Mouse (Mus musculus): ENCODE measurements around the gene Fbxw5.

Fbxw5 gene

DNA sequence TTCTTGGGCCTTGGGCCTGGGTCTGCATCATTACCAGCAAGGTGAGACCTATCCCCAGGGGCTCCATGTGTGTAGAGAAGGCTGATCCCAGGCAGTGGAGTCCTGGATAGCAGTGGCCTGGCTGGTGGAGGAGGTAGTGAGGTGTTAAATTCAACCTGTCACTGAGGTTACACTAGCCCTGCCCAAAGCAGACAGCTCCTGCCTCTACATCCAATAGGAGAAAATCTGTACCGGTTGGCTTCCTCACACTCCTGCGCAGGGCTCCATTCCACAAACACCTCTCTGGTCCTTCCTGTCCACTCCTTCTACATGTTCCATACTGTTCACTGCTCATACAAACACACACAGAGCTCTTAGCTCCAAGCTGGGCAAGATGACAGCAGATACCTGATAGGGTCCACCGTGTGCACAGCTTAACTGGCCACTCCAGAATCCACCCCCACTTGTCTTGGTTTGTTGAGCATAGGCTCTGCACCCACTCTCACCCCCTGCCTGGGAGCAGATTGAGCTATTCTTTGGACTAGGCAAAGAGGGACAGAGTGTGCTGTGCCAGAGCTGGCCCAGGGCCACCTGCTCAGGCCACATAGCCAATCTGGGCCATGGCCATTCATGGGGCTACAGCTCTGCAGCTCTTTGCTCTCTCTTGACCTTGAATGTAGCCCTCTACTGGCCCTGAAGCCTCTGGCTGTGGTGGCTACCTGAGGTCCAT, 22.4 kb upstream of the Fbxw5 start:
- in situ Hi-C loops (cut with MboI, MseI) = loop anchor here (5.0 kb wide), 1 partner anchor 46 kb away; no protein-coding TSS in a partner anchor

DNA sequence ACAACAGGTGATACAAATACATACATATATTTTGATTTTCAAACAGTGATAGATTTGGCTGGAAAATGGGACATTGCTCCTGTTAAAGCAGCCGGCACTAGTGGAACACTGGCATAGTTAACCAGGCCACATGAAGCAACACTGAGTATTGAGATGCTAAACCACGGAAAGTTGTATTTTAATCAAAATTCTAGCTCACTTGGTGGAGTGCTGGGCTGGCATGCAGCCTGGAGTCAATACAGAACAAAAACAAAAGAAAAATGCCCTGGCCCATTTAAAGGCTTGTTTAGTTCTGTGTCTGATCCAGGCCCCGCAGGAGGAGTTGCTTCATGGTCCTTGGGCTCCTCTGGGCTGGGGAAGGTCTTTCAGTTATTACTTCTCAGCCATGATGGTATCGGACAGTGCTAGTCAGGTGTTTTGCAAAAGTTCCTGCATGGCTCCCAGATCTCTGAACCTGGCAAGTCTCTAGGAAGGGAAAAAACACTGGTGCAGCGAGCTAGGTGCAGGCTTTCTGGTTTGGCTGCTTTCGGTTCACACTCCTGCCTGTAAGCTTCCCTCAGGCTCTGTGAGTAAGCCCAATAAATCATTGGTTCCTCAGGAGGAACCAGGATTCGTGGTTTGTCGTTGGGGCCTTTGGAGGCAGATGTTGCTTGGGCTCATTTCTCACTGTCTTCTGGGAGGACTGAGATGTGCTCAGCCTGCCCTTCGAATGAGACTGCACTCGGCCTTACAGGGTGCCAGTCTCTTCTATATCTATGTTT, 20.8 kb upstream of the Fbxw5 start:
- in situ Hi-C loops (cut with MboI, MseI) = loop anchor here (5.0 kb wide), 1 partner anchor 47 kb away; no protein-coding TSS in a partner anchor

DNA sequence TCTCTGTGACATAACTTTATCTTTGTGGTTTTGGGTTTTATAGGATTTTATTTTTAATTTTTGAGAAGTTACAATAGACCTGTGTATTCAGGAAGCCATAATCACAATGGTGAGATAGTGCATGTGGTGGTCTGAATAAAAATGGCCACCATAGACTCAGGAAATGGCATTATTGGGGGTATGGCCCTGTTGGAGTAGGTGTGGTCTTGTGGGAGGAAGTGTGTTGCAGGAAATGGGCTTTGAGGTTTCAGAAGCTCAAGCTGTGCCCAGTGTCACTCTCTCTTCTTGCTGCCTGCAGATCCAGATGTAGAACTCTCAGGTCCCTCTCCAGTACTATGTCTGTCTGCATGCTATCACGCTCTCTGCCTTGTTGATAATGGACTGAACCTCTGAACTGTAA, 20.0 kb upstream of the Fbxw5 start:
- in situ Hi-C loops (cut with MboI, MseI) = no loop called here

DNA sequence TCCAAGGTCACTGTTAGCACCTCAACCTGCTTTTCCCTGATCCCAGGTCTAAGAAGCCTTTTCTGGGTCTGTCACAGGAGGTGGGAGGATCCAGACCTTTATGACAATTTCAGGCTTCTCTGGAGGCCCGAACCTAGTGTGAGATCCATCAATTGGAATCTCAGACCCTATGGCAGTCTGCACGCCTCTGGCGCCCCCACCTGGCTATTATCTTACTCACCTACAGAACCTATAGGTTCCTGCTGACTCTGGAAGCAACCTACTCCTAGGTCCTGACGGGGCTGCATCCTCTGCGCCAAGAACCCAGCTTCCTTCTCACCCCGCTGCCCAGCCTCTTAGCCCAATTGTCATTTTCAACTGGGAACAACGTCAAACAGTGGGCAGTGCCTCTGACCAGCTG, 17.6 kb upstream of the Fbxw5 start:
- in situ Hi-C loops (cut with MboI, MseI) = no loop called here

DNA sequence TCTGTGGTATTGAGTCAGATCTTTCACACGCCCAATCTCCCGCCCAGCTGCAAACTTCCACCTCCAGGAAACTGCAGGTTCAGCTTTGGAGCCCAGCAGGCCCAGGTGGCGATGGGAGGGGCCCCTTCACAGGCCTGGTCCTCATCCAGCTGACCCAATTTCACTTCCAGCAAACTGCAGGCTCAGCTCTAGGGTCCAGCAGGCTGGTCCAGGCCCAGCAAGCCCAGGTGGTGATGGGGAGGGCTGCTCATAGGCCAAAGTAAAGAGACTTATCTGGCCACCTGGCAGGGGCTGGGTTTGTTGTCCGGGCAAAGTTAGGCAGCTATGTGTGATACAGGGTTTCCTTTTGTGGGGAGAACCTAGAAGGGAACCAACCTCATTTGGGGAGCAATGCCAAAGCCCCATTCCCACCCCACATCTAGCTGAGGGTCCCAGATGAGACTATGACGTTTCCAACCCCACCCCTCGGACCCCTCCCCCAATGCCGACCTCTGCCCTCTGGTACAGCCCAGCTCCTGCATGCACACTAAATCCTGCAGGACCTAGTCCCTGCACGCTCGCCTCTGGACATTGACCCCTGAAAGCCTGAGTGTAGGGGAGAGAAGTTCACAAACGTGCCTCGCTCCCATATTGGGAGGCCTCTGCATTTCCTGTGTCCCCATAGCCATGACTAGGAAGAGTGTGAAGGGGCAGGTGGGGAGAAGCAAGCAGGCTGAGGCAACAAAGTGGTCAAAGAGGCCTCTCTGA, 15.5 kb upstream of the Fbxw5 start:
- in situ Hi-C loops (cut with MboI, MseI) = no loop called here

DNA sequence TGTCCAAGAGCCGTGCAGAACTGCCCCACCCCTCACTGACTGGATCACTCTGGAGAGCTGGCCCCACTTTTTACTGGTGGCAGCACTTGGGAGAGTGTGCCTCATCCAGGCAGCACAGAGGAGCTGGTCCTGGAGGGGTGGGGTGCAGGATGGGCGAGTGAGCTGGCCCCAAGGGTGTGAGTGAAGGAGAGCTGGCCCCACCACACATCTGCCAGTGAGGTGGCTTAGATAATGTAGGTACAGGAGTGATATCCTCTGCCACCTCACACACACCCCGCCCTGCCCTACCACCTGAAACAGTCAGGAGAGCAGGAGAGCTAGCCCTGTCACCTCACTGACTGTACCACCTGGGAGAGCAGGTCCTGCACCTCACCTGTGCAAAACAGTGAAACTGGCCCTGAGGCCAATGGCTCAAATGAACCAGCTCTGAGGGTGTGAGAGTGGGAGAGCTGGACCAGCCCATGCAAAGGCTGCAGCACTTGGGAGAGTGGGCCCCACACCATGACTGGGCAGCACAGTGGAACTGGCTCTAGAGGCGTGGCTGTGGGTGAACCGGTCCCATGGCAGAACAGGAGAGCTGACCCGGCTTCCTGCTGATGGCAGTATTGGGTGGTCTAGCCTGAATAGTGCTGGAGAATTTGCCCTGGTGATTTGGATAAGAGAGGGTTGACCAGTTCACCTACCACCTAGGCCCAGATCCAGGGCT, 12.4 kb upstream of the Fbxw5 start:
- in situ Hi-C loops (cut with MboI, MseI) = no loop called here

DNA sequence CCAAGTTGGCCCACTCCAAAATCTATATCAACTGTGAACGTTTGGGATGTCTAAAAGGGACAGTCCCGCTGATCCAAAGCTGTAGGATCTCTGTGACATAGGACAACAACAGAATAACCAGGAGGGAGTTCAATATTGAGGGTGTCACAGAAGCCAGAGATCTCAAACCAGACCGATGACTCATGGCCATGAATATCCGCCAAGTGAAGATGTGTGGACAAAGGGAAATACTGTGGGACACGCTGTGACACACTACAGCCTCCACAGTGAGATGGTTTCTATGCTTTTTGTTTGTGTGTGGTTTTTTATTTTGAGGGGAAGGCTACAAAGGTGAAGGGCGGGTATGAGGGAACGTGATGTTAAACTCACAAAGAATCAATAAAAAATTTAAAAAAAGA, 11.9 kb upstream of the Fbxw5 start:
- in situ Hi-C loops (cut with MboI, MseI) = no loop called here

DNA sequence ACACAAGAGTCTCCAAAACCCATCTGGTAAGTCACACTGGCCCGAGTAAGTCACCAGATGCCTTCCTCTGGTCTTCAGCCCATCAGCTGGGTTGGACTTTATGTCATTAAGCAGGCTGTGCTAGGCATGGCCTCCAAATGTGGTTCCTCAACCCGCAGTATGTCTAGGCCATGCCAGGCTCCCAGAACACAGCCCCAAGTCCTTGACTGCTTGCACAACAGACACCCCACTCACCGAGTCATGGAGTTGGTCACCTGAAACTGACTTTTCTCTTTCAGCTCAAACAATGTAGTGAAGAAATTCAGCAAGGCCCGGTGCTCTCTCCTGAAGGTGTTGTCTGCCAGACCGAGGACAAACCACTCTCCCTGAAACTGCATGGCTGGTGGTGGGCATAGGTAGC, 7.6 kb upstream of the Fbxw5 start:
- in situ Hi-C loops (cut with MboI, MseI) = no loop called here

DNA sequence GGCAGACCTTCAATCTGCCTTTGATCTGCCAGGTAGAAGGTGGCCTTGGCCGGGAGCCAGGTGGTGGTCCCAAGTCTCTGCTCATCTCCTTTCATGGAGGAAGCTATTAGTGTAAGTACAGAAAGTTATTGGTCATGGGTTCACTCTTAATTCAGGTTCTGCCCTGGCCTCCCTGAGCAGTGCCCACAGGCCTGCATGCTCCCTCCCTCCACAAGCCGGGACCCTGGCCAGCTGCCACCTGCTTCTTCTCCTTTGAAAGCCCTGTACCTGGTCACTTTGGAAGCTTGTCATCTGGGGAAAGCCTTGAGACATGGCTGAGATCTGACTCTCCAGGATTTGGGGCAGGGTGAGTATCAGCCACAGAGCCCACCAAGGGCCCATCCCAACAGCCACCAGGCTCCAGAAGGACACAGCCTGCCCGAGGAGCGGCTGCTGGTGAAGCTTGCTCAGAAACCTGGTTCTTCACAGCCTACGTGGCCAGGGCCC, 7.0 kb upstream of the Fbxw5 start, which contains the start of gene Lcn12:
Gene Lcn12 (minus strand): TSS at position 436 of the 486 bp plus-strand sequence.
- in situ Hi-C loops (cut with MboI, MseI) = no loop called here

DNA sequence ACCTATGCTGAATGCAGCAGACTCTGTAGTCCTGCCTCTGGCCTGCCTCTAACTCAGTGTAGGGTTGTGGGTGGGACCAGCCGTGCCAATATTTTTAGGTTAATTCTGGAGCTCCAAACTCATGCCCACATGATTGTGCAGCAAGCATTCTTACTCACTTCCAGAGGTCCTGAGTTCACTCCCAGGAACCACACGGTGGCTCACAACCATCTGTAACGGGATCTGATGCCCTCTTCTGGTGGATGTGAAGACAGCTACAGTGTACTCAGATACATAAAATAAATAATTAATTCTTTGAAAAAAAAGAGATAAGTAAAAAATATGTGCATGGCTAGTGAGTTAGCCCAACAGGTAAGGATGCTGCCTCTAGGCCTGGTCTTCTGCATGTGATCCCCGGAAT, 4.1 kb upstream of the Fbxw5 start:
- in situ Hi-C loops (cut with MboI, MseI) = no loop called here

DNA sequence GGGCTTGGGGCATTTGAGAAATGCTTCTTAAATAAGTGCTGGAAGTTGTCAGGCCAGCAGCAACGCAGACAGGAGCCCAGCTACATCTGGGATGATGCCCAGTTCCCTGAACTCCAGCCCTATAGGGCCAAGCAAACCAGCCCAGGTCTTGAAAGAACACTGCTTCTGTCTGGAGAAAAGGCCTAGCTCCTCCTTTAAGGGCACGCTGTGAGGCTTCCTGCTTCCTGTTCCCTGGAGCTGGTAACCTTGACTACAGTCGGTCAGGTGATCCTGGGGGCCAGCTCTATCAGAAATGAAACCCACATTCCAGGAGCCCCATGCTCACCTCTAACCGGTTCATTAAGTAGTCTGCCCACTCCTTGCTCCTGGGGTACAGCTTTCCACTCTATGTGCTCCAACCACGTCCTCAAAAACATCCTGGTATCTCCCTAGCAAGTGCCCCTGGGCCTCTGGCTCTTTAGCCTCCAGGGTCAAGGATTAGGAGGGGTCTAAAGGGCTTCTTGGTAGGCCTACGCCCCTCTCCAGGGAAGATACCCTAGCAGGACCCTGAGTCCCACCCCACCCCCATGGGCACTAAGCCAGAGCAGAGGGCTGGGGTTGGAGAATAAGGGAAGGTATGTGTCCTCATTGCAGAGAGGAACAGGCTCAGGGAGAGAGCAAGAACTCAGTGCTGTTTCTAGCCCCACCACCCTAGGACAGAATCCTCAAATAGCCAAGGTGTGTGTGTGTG, 2.5 kb upstream of the Fbxw5 start:
- in situ Hi-C loops (cut with MboI, MseI) = no loop called here

DNA sequence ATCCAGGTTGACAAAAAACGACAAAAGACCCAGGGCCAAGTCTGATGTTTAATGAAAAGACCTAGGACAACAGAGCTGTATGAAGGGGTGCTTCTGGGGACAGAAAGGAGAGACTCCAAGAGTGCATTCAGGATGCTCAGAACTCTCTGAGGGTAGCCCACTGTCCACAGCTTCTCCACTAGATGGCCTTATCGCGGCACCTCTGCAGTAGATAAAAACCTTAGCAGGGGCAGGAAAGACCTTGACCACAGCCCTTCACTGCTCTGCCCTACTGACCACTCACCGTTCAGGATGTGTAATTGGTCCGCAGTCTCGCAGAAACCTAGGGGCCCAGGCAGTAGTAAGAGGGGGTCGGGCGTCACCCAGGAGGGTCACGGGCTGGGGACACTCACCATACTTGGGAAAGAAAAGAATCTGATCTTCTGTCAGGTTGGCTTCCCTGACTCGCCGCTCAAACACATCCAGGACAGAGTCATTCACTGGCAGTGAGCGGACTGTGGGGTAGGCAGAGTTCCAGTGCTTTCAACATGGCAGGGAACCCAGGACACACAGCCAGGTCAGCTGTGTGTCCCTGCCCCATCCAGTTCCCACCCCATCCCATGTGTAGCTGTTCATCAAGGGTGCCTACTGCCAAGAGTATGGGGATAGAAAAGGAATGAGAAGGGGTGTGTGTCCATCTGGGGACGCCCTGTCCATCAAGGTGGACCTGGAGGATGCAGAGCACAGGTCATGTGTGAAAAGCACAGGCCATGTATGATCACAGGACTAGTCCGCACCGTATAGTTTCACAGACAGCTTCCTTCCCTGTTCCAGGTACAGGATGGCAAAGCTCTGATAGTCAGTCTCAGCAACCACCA, 1.7 kb upstream of the Fbxw5 start:
- in situ Hi-C loops (cut with MboI, MseI) = no loop called here

DNA sequence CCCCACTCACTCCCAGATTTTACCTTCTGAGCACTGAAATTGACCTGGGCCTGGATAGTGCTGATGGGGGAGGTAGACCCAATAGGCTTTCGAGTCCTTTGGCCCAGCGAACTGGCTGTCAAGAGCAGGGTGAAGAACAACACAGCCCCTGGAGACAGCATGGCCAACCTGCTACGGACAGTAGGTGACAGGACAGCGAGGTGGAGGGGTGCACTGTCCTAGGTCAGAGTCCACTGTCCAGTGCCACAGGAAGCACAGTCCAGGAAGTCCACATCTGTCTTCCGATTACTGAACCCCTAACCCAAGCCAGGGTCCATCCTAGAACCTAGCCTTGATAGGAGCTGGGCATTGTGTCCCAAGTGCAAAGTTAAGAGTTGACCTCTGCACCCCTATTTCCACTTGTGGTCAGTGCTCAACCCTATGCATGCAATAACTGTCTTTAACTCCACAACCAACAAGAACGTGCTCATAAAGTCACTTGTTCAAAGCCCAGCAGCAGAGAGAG, 427 bp upstream of the Fbxw5 start:
- in situ Hi-C loops (cut with MboI, MseI) = no loop called here

DNA sequence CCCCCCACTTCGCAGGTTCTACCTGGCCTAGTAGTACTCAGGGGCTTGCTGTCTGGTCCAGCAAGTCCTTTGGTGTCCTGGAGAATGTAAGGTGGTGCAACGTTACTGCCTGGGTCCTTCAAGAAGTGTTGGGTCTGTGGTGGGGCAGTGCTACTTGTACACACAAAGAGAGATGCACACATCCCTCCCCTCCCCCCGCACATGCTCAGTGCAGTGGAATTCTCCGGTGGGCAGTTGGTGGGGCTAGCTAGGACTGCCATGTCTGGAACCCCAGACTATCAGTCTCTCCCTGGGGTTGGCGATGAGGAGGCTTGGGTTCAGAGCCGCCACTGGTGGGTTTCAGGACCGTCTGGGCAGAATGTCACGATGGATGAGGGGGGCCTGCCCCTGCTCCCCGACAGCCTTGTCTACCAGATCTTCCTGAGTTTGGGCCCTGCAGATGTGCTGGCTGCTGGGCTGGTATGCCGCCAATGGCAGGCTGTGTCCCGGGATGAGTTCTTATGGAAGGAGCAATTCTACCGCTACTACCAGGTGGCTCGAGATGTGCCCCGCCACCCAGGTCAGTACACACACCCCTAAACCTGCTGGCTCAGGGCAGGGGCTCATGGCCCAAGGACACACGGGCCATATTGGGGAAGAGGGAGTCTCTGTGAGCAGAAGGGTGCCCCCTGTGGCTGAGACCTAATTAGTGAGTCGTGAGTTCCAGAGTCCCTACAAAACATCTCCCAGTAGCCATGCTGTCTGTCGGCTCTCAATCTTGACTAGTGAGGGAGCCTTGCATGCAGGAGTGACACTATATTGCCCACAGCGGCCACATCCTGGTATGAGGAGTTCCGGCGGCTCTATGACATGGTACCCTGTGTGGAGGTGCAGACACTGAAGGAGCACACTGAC, 1.3 kb downstream of the Fbxw5 start, which contains the start of gene C8g:
Gene C8g (minus strand): TSS at position 127 of the 894 bp plus-strand sequence.
- in situ Hi-C loops (cut with MboI, MseI) = no loop called here

DNA sequence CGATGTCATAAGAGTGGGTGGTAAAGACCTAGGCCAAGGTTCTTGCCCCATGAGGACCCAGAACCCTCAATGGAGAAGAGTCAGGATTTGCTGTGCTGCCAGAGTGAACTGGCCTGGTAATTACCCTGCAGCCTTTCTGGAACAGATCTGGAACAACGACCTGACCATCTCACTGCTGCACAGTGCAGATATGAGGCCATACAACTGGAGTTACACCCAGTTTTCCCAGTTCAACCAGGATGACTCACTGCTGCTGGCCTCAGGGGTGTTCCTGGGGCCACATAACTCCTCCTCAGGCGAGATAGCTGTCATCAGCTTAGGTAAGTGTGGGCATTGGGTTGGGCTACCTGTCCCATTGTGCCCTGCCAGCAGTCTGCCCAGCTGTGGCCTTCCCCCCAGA, 2.2 kb downstream of the Fbxw5 start:
- in situ Hi-C loops (cut with MboI, MseI) = no loop called here

DNA sequence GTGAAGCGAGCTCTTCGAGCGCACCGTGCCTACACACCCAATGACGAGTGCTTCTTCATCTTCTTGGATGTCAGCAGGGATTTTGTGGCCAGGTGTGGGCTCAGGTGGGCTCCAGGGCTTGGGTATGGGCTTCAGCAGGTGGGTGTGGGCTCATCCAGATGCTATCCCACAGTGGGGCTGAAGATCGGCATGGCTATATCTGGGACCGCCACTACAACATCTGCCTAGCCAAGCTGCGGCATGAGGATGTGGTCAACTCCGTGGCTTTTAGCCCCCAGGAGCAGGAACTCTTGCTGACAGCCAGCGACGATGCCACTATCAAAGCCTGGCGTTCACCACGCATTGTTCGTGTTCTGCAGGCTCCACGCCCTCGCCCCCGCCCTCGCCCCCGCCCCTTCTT, 4.0 kb downstream of the Fbxw5 start:
- in situ Hi-C loops (cut with MboI, MseI) = no loop called here

DNA sequence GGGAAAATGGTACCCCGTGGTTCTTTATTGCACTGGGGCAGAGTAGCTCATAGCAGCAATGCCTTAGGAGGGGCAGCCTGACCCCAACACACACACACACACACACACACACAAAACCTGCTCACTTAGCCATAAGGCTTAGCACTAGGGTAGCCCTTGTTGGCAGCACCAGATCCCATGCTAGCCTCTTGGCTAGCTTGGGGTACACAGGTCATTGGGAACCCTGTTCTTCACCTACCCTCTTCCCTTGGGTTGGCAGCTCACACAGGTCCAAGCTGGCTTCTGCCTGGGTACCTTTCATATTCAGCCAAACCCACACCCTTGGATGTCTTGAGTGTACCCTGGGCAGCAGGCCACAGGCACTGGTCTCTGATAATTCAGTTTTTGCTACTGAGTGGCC, 4.5 kb downstream of the Fbxw5 start:
- in situ Hi-C loops (cut with MboI, MseI) = no loop called here

DNA sequence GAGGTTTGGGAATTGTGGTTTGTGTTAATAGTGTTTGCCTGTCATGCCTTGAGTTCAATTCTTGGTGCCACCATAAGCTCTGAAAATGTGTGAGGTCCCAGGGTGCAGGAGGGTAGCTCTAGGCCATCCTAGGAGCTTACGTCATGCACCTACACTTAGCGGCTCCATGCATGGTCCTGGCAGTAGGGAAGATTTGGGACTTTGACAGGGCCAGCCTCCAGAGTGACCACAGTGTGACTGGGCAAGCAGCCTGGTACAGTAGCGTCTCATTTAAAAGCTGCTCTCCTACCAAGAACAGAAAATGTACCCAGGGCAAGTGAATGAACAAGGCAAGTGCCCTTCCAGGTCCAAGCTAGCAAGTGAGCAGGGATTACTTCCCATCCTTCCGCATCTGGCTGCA, 5.3 kb downstream of the Fbxw5 start:
- in situ Hi-C loops (cut with MboI, MseI) = no loop called here

DNA sequence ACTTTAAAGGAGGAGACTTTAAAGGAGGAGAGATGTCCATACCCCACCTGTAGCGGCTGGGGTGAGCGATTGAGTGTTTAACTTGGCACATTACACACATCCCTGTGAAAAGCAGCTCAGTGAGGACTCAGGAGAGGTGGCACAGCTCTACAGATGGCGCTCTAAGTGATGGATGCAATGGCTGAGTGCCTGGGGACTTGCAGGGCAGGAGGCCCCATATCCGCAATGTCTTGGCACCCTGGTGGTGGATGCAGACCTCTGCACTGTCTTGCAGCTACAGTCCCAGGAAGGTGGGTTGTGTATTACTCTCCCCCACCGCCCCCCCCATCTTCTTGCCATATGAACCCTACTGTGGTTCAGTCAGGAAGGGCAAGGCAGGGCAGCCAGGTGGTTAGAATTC, 6.4 kb downstream of the Fbxw5 start:
- in situ Hi-C loops (cut with MboI, MseI) = no loop called here

Data from T-helper 1 cell (primary cell).